Mouse (Mus musculus): ENCODE measurements around the gene Gm49358.

Gene Gm49358

DNA sequence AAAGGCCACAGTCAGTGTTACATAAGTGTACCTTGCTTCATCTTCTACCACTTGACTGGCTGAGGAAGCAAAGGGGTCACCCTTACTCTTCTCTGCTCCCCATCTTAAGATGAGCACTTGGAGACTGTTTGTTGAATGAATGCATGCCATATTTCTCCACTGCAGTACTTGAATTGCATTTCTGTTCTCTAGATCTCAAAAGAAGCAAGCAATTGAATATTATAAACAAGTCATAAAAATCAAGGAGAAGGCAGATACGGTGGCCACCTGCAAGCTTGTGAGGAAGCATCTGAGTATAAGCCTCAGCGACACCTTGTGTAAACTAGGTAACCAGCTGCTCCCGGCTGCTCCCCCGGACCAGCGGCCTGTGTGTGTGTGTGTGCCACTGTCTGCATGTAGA is at the start of gene Gm49358:
Gene Gm49358, plus strand, starts transcription at position 301 of the 400 bp plus-strand sequence.
- DNase-seq (ENCODE audit: low spot score in 2 of 2): no peak

GRCm38 (mm10) chr10:86727548-86727980 is 36.2 kb upstream of the Gm49358 start:
- DNase-seq (ENCODE audit: low spot score in 2 of 2): peak; percentile 53 to 62

GRCm38 (mm10) chr10:86728176-86728575 is 35.6 kb upstream of the Gm49358 start:
- peak; percentile 13 to 14 for DNase-seq (ENCODE audit: low spot score in 2 of 2)

GRCm38 (mm10) chr10:86730823-86731499 is 32.8 kb upstream of the Gm49358 start:
- DNase-seq (ENCODE audit: low spot score in 2 of 2): peak; percentile 43 to 76

- no peak for DNase-seq (ENCODE audit: low spot score in 2 of 2)
Observed at GRCm38 (mm10) chr10:86731500-86731863, 32.3 kb upstream of the Gm49358 start.

DNA sequence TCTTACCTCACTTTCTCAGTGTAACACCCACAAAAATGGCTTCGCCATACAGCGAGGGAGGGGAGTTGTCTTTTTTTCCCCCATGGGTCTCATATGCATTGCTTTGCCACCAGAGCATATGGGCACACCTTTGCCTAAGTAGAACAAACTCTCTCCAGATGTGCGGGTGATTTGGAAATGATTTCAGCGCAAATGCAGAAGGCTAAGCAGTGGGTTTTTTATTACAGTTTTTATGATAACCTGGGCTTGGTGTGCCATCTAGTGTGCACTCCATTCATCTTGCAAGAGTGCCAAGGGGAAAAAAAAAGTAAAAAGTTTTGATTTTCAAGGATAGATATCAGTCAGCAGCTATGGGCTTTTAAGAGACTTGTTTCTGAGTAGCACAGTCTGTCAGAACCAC is 28.7 kb upstream of the Gm49358 start:
- DNase-seq (ENCODE audit: low spot score in 2 of 2): no peak

- DNase-seq (ENCODE audit: low spot score in 2 of 2): no peak
Observed at GRCm38 (mm10) chr10:86742918-86743317, 20.9 kb upstream of the Gm49358 start.

DNA sequence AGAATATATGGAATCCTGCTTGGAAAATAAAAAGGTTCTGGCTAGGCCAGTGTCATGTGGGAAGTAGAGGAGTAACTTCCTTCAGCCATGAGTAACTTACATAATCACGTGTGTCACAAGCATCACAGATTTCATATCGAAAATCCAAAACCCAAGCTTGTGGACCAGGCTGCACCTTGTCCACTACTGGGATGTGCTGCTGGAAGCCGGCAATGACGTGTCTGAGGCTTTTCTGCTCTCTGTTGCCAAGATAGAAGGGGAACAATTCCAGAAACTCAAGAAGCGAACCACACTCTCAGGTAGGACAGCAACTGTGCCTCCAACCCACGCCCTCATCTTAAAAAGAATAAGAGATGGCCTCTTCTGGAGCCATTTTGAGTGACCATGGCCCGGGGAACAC is 19.5 kb upstream of the Gm49358 start:
- DNase-seq (ENCODE audit: low spot score in 2 of 2): no peak

GRCm38 (mm10) chr10:86755816-86756502 is 7.8 kb upstream of the Gm49358 start:
- peak in 1 of 2 experiments; percentile 41 for DNase-seq (ENCODE audit: low spot score in 2 of 2)

DNA sequence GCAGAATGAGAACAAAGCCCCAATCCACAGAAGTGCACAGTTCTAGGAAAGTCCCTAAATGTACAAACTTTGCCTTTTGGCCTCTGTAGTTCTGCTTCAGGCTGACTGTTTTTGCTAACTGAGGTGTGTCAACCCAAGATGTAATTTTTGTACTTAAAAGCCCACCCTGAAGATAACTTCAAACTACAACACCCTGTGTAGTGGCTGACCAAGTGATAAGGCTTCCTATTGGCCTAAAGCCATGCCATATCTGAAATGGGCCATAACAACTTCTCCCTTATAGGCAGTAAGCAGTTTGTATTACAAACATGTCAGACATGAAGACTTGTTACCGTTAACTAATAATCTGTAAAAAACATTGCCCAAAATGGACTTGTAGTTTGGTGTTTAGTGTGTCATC is 6.0 kb upstream of the Gm49358 start:
- no peak for DNase-seq (ENCODE audit: low spot score in 2 of 2)

DNA sequence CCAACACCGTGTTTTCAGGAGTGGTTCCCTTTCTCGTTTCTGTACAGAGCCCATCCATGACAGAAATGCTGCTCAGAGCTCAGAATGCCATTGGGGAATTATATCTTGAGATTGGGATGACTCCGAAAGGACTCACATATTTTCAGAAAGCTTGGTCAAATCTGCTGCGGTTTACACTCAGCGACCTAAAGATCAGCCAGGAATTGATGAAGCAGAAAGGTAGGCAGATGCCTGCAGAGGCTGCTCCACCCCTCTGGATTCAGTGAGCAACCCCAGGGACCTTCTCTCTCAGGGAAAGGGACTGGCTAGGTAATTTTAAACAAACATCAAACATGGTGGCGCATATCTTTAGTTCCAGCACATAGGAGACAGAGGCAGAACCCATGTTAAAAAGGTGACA is 5.6 kb upstream of the Gm49358 start:
- DNase-seq (ENCODE audit: low spot score in 2 of 2): no peak

DNA sequence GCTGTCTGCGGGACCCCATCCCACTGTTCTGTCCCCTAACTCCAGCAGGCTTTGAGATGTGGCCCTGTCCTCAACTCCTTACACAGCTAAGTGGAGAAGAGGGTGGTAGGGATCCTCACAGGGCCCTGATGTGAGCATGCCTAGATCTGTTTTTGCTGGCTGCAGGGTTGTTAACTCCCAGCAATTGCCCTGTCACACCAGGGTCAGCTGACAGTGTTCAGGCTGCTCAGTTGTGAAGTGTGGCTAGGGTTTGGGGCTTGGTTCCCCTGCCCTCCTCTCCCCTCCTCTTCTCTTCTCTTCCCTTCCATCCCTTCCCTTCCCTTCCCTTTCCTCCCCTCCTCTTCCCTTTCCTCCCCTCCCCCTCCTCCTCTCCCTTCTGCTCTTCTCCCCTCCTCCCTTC is 2.5 kb upstream of the Gm49358 start:
- DNase-seq (ENCODE audit: low spot score in 2 of 2): no peak

DNA sequence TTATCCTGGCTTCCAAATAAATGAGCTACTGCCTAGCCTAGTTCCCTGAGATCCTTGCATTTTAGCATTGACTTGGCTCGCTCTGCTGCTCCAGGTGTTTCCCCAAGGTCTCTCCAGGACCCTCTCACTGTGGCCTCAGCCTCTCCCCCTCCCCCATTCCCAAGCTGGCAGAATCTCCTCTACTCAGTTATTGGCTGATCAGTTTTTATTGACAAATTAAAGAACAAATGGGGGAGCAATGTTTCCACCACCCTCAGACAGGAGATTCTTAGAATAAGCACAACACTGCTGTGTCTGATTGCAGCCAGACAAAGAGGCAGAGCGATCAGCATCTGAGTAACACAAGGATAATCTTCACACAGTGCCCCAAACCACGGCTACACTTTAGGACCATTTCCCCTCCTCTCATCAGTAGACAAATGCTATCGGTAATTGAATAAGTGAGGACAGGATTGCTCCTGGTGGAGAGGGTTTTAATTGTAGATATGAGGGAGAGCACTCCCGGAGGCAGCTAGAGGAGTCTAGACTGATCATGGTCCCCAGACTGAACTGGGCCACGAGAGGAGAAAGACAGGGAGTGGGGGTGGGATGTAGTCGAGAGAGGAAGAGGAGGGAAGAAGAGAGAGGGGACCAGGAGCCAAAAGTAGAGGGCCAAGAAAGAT is 1.9 kb upstream of the Gm49358 start:
- DNase-seq (ENCODE audit: low spot score in 2 of 2): no peak

GRCm38 (mm10) chr10:86762384-86762730 is 1.4 kb upstream of the Gm49358 start:
- no peak for DNase-seq (ENCODE audit: low spot score in 2 of 2)

GRCm38 (mm10) chr10:86765344-86765966 is 1.7 kb downstream of the Gm49358 start:
- DNase-seq (ENCODE audit: low spot score in 2 of 2): no peak

GRCm38 (mm10) chr10:86769216-86769615 is 5.4 kb downstream of the Gm49358 start:
- no peak for DNase-seq (ENCODE audit: low spot score in 2 of 2)

DNA sequence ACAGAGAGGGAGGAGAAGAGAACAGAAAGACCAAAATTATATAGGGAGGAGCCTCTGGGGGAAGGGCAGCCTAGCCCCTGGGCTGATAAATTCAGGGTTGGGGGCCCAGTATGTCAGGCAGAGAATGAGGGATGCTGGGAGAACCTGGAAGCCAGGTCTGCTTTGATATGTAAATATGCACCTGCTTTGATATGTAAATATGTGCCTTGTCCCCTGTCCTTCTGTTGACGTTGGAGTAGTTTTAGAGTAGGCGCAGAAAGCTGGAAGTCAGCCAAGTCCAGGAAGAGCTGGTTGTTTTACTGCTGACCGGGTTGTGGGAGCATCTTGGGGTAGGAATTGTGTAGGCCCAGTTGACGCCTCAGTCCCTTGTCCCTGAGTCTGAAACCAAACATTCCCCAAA is 6.0 kb downstream of the Gm49358 start:
- DNase-seq (ENCODE audit: low spot score in 2 of 2): no peak

DNA sequence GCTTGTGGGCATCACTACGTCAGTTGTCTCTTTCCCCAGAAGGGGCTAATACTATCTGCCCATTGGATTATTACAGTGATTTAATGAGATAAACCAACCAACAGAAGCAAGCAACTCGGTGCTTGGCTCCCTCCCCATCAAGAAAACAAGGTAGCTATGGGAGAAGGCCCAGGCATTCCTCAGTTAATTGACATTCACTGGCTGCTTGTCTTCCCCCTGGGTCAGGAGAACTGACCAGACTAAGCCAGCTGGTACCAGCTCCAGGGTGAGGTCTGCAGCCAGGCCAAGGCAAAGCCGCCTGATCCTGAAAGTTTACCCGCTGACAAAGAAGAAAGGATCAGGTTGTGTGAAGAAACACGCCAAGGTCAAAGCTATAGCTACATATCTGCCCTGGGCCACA is 7.9 kb downstream of the Gm49358 start:
- DNase-seq (ENCODE audit: low spot score in 2 of 2): no peak

- DNase-seq (ENCODE audit: low spot score in 2 of 2): peak; percentile 27 to 59
Observed at GRCm38 (mm10) chr10:86772231-86772631, 8.5 kb downstream of the Gm49358 start.

DNA sequence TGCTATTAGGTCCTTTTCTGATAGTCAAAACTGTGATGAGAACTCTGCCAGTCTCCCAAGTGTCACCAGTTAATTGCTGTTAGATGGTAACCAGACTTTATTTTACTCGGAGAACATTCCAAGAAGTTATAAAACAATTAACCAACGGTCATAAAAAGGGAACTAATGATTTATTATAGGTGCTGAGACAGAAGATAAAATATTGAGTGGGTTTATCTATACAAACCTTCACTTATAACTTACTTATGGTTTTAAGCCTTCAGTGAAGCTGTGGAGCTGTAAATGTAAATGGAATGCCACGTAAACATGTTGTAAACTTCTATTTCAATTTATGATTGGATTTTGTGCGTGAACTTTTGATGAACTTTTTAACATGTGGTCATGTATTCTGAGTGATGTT is 9.6 kb downstream of the Gm49358 start:
- DNase-seq (ENCODE audit: low spot score in 2 of 2): no peak

GRCm38 (mm10) chr10:86776281-86776680 is 12.5 kb downstream of the Gm49358 start:
- DNase-seq (ENCODE audit: low spot score in 2 of 2): no peak

DNA sequence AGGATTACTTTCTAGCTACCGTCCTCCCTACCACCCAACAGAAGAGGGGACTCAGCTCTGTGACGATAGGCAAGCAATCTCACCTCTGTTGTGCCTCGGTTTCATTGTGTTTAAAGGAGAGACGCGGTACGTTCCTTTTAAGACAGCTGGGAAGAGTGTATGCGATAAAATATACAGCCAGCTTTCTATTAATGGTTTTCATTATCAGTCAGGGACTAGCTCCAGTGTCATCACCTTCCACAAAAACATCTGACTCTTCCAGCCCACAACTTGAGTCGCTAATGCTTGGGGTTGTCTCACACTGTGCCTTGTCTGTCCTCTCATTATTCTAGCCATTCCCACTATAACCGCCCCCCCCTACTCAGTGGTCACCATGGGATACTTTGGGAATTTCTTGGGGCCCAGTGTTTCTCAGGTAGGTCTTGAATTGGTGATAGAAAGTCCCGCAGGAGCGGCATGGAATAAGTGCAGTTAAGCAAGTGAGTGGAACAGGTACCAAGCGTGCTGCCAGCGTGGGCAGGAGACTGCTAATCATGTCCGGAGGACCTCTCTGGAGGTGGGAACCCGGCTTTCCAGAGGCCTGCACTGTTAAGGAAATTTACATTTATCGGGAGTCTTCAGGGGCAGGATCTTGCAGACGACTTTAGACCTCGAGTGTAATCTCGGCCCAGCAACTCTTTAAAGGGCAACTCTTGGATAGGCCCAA is 14.0 kb downstream of the Gm49358 start:
- DNase-seq (ENCODE audit: low spot score in 2 of 2): no peak
